Mouse (Mus musculus): ENCODE results near the gene Mgll. TPM values are rescaled to one million over a fixed set of nuclear protein-coding genes. Genes with fewer than 3 reads are reported as not detected.

Gene Mgll
- polyA plus RNA-seq, 1 experiment from 2014 or later: 94.2 TPM

DNA sequence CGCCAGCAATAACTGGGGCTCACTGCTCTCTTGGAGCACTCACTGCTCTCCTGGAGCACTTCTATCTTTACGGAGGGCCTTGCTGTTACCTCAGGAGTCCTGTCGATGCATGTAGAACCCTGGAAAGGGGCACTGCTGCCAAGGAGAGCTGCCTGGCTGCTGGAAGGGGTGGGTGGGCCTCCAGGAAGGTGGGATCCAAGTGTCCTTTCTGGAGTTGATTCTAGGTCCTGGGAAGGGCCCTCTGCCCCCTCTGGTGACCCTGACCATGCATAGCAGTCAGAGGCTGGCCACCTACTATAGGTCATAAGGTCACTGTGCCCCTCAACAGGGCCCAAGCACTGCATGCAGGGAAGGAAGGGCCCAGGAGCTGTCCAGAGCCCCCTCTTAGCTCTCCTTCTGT, 102.8 kb downstream of the Mgll start:
- H3K9ac ChIP-seq (ENCODE audit: low read length): no peak overlapping the region
- ATAC-seq (replicated peaks; ENCODE audit: low FRiP score, low TSS enrichment, low read depth): no peak
- no peak overlapping the region for H3K4me2 ChIP-seq (ENCODE audit: low read length)
- H3K9me3 ChIP-seq (ENCODE audit: control insufficient read depth, low read length): no peaks in the 10 kb centered on the region
- 0 out of 2 replicates have a peak, but pooled peaks cover 11% of the 10 kb centered on the region for H3K36me3 ChIP-seq (ENCODE audit: control insufficient read depth, insufficient read depth, low read length)
- 55% methylated on average over 3 of the region's 3 CpGs for WGBS
- H3K27ac ChIP-seq (ENCODE audit: low read depth): 0 out of 2 replicates have a peak overlapping the region, but pooled peaks have one; percentile 27
- no peak overlapping the region for H3K4me3 ChIP-seq (ENCODE audit: low read depth, low read length)
- DNase-seq (ENCODE audit: low spot score): no peak
- no peaks in the 10 kb centered on the region for H3K27me3 ChIP-seq (replicated peaks; ENCODE audit: control insufficient read depth, insufficient read depth, low read length)
- H3K4me1 ChIP-seq (replicated peaks; ENCODE audit: control insufficient read depth, insufficient read depth, low read length): peaks cover 11% of the 10 kb centered on the region

- no peak overlapping the region for H3K27ac ChIP-seq (ENCODE audit: low read depth)
- ATAC-seq (replicated peaks; ENCODE audit: low FRiP score, low TSS enrichment, low read depth) (no peak), DNase-seq (ENCODE audit: low spot score) (no peak)
- 0 out of 2 replicates have a peak, but pooled peaks cover 11% of the 10 kb centered on the region for H3K36me3 ChIP-seq (ENCODE audit: control insufficient read depth, insufficient read depth, low read length)
- no peak overlapping the region for H3K4me2 ChIP-seq (ENCODE audit: low read length)
- 61% methylated on average over 13 of the region's 13 CpGs for WGBS
- no peak overlapping the region for H3K4me3 ChIP-seq (ENCODE audit: low read depth, low read length)
- peaks cover 11% of the 10 kb centered on the region for H3K4me1 ChIP-seq (replicated peaks; ENCODE audit: control insufficient read depth, insufficient read depth, low read length)
- no peaks in the 10 kb centered on the region for H3K27me3 ChIP-seq (replicated peaks; ENCODE audit: control insufficient read depth, insufficient read depth, low read length)
- H3K9me3 ChIP-seq (ENCODE audit: control insufficient read depth, low read length): no peaks in the 10 kb centered on the region
- no peak overlapping the region for H3K9ac ChIP-seq (ENCODE audit: low read length)
Observed at GRCm38 (mm10) chr6:88827395-88828205, 103.4 kb downstream of the Mgll start.

DNA sequence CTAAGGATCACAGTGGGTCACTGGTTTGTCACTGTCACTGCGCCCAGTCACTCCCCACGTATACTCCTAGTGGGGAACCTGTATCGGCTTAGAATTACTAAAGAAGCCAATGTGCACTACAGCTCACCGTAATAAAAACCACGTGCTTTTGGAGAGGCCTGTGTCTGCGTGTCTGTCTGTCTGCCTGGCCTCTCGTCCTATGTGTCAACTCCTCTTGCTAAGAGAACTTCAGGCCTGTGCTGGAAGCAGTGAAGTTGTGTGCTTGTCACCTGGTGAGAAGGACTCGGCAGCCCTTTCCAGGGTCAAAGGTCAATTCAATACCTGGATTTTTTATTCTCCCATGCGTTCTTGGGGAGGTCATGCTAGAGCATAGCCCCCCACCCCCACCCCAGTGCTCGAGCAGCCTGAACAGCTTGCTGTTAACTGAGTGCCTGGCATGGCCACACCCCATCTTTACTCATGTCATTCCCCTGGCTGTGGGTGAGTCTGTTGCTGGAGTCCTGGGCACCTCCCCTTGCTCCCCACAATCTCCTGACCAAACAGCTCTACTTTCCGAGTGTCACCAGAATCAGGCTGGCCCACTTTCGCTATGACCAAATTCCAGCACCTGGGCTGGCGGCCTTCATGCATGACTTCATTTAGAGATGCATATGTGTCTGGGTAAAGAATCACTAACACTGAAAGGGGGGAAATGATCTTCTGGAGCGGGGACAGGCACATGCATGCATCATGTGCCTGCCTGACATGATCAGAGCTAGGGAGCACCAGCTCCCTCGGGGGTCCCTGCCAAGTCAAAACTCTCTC, 104.2 kb downstream of the Mgll start:
- H3K36me3 ChIP-seq (ENCODE audit: control insufficient read depth, insufficient read depth, low read length): 0 out of 2 replicates have a peak, but pooled peaks cover 10% of the 10 kb centered on the region
- no peaks in the 10 kb centered on the region for H3K27me3 ChIP-seq (replicated peaks; ENCODE audit: control insufficient read depth, insufficient read depth, low read length)
- H3K4me1 ChIP-seq (replicated peaks; ENCODE audit: control insufficient read depth, insufficient read depth, low read length): peaks cover 11% of the 10 kb centered on the region
- no peak overlapping the region for H3K9ac ChIP-seq (ENCODE audit: low read length)
- 74% methylated on average over 15 of the region's 15 CpGs for WGBS
- no peak overlapping the region for H3K27ac ChIP-seq (ENCODE audit: low read depth)
- DNase-seq (ENCODE audit: low spot score) (no peak), ATAC-seq (replicated peaks; ENCODE audit: low FRiP score, low TSS enrichment, low read depth) (no peak)
- no peak overlapping the region for H3K4me3 ChIP-seq (ENCODE audit: low read depth, low read length)
- no peak overlapping the region for H3K4me2 ChIP-seq (ENCODE audit: low read length)
- no peaks in the 10 kb centered on the region for H3K9me3 ChIP-seq (ENCODE audit: control insufficient read depth, low read length)

DNA sequence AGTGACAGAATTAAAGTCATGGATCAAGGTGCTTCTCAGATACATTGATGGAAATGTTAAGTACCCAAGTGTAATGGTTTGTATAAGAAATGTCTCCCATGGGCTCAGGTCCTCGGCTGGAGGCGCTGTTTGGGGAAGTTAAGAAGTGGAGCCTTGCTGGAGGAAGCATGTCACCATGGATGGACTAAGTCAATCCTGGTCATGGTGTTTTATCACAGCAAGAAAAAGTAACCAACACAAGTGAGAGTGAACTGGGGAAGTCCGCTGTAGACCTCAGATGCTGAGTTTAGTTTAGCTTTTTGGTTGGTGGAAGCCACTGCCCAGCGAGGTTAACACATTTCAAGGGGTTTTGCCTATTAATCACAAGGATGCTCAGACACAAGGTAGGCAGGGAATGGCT, 105.4 kb downstream of the Mgll start:
- ATAC-seq (replicated peaks; ENCODE audit: low FRiP score, low TSS enrichment, low read depth): no peak
- no peak overlapping the region for H3K27ac ChIP-seq (ENCODE audit: low read depth)

GRCm38 (mm10) chr6:88830112-88830702, 106.0 kb downstream of the Mgll start:
- H3K9ac ChIP-seq (ENCODE audit: low read length): no peak overlapping the region
- 90% methylated on average over 6 of the region's 6 CpGs for WGBS
- H3K27ac ChIP-seq (ENCODE audit: low read depth): no peak overlapping the region
- no peak overlapping the region for H3K4me2 ChIP-seq (ENCODE audit: low read length)
- H3K27me3 ChIP-seq (replicated peaks; ENCODE audit: control insufficient read depth, insufficient read depth, low read length): no peaks in the 10 kb centered on the region
- no peak for ATAC-seq (replicated peaks; ENCODE audit: low FRiP score, low TSS enrichment, low read depth)
- no peaks in the 10 kb centered on the region for H3K36me3 ChIP-seq (ENCODE audit: control insufficient read depth, insufficient read depth, low read length)
- H3K9me3 ChIP-seq (ENCODE audit: control insufficient read depth, low read length): no peaks in the 10 kb centered on the region
- H3K4me3 ChIP-seq (ENCODE audit: low read depth, low read length): no peak overlapping the region
- DNase-seq (ENCODE audit: low spot score): no peak
- peaks cover 11% of the 10 kb centered on the region for H3K4me1 ChIP-seq (replicated peaks; ENCODE audit: control insufficient read depth, insufficient read depth, low read length)

More for the DNA sequence above, 105.4 kb downstream of the Mgll start:
- Histone ChIP-seq H3K36me3 (ENCODE audit: control insufficient read depth, insufficient read depth, low read length) (no peaks in the 10 kb centered on the region), H3K4me3 (ENCODE audit: low read depth, low read length) (no peak overlapping the region), H3K27me3 (replicated peaks; ENCODE audit: control insufficient read depth, insufficient read depth, low read length) (no peaks in the 10 kb centered on the region), H3K9me3 (ENCODE audit: control insufficient read depth, low read length) (no peaks in the 10 kb centered on the region), H3K9ac (ENCODE audit: low read length) (no peak overlapping the region), H3K4me2 (ENCODE audit: low read length) (no peak overlapping the region), H3K4me1 (replicated peaks; ENCODE audit: control insufficient read depth, insufficient read depth, low read length) (peaks cover 11% of the 10 kb centered on the region)
- DNase-seq (ENCODE audit: low spot score): no peak
- 91% methylated on average over 4 of the region's 4 CpGs for WGBS

DNA sequence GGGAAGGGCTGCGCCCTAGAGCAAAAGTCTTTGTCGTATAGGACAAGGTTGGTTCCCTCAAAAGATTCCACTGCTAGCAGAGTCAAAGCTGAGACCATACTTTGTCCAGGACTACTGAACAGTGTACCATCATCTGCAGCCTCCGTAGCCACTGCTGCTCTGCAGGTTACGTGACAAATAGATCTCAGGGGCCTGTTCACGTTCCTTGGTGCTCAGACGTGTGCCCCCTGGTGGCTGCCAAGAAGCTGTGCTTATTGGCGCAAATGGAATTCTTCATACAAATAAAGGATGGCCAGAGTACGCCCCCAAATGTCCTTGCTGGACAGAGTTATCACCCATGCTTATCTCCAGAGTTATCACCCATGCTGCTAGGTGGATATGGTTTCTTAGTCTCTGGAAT, 107.2 kb downstream of the Mgll start:
- Histone ChIP-seq H3K4me2 (ENCODE audit: low read length) (no peak overlapping the region), H3K9me3 (ENCODE audit: control insufficient read depth, low read length) (no peaks in the 10 kb centered on the region), H3K4me3 (ENCODE audit: low read depth, low read length) (no peak overlapping the region), H3K27ac (ENCODE audit: low read depth) (no peak overlapping the region), H3K27me3 (replicated peaks; ENCODE audit: control insufficient read depth, insufficient read depth, low read length) (no peaks in the 10 kb centered on the region), H3K4me1 (replicated peaks; ENCODE audit: control insufficient read depth, insufficient read depth, low read length) (peaks cover 11% of the 10 kb centered on the region), H3K36me3 (ENCODE audit: control insufficient read depth, insufficient read depth, low read length) (peaks cover 12% of the 10 kb centered on the region), H3K9ac (ENCODE audit: low read length) (no peak overlapping the region)
- DNase-seq (ENCODE audit: low spot score) (peak; percentile 85), ATAC-seq (replicated peaks; ENCODE audit: low FRiP score, low TSS enrichment, low read depth) (peak; percentile 44; the same call in 1 of the 2 replicates)
- WGBS: 27% methylated on average over 8 of the region's 8 CpGs

- H3K4me2 ChIP-seq (ENCODE audit: low read length): no peak overlapping the region
- no peak overlapping the region for H3K27ac ChIP-seq (ENCODE audit: low read depth)
- no peaks in the 10 kb centered on the region for H3K27me3 ChIP-seq (replicated peaks; ENCODE audit: control insufficient read depth, insufficient read depth, low read length)
- 84% methylated on average over 5 of the region's 5 CpGs for WGBS
- H3K36me3 ChIP-seq (ENCODE audit: control insufficient read depth, insufficient read depth, low read length): peaks cover 21% of the 10 kb centered on the region
- no peaks in the 10 kb centered on the region for H3K9me3 ChIP-seq (ENCODE audit: control insufficient read depth, low read length)
- no peak overlapping the region for H3K9ac ChIP-seq (ENCODE audit: low read length)
- H3K4me1 ChIP-seq (replicated peaks; ENCODE audit: control insufficient read depth, insufficient read depth, low read length): 0 out of 2 replicates have a peak, but pooled peaks cover 3% of the 10 kb centered on the region
- H3K4me3 ChIP-seq (ENCODE audit: low read depth, low read length): no peak overlapping the region
- ATAC-seq (replicated peaks; ENCODE audit: low FRiP score, low TSS enrichment, low read depth): no peak
- no peak for DNase-seq (ENCODE audit: low spot score)
Observed at GRCm38 (mm10) chr6:88832663-88833062, 108.5 kb downstream of the Mgll start.

DNA sequence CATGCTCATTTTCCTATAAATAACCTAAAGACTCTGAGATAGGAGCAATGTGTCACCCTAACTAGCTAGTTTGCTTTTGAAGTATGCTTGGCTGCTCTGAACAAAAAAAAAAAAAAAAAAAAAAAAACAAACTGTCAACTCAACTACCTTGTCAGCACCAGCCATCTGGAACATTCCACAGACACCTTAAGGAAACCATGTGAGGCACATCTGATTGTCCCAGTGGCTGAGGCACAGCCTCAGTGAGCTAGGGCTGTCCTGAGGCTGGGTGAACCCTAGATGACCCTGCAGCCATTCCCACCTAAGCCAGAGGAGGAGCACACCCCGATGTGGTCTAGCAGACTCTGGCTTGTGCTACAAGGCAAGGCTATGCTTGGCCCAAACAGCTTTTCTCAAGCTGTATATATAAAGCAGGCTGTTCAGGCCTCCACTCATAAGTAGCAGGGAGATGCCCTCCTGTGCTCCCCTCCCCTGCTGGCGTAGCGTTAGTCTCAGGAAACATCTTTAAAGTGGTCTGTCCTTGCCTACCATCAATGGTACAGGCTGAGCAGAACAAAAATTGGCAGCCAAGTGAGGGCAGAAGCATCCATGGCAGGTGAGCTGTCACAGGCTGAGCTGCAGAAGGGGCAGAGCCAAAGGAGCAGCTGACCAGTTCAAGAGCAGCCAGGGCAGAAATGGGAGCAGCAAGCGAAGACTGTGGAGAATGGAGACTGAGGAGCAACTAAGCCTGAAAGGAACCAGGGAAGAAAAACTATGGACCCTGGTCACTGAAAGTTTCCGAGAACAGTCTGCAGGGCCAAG, 109.3 kb downstream of the Mgll start:
- Histone ChIP-seq H3K4me2 (ENCODE audit: low read length) (no peak overlapping the region), H3K36me3 (ENCODE audit: control insufficient read depth, insufficient read depth, low read length) (peaks cover 30% of the 10 kb centered on the region), H3K27me3 (replicated peaks; ENCODE audit: control insufficient read depth, insufficient read depth, low read length) (no peaks in the 10 kb centered on the region), H3K4me3 (ENCODE audit: low read depth, low read length) (no peak overlapping the region), H3K27ac (ENCODE audit: low read depth) (no peak overlapping the region), H3K4me1 (replicated peaks; ENCODE audit: control insufficient read depth, insufficient read depth, low read length) (0 out of 2 replicates have a peak, but pooled peaks cover 3% of the 10 kb centered on the region), H3K9me3 (ENCODE audit: control insufficient read depth, low read length) (no peaks in the 10 kb centered on the region), H3K9ac (ENCODE audit: low read length) (no peak overlapping the region)
- no peak for ATAC-seq (replicated peaks; ENCODE audit: low FRiP score, low TSS enrichment, low read depth)
- WGBS: 71% methylated on average over 5 of the region's 5 CpGs
- DNase-seq (ENCODE audit: low spot score): no peak

Measured in intestine, embryonic 14.5 days (tissue).